ENCODE assay signal across 20 mouse cellular contexts in the genomic region with DNA sequence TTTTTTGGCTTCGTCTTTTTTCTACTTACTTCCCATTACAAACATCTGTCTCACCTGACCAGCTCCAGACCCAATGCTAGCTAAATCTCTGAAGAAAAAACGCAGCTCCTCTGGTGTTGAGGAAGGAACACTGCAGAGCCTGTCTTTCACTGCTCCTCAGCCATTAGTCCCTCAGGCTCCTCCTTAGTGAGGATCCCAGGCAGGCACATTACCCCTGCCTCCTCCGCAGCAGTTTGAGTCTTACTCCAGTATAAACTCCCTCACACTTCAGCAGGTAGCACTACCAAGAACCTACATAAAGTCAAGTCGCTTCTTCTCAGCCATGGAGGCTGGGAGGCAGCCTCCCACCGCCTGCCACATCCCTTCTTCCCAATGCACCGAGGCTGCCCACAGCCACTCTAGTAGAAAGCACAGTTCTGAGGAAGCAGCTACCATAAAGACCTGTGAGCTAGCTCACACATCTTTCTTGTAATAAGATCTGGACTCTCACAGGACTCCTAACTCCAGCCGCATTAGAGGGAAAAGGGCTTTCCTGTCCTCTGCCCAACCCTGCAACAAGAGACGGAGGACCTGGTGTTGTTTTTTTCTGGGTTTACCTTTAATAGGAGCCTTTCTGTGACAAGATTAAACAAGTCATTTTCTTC. TPM values are rescaled to one million over a fixed set of nuclear protein-coding genes. Genes with fewer than 3 reads are reported as not detected.
A peak's percentile ranks its signal among the peaks of the same experiment; 100 is the strongest.
DNase-seq lines count a peak whose midpoint lies in the region; ATAC-seq lines count a peak whose summit lies in the region.
"Had no signal": no experiment of that assay in that cellular context is flagged by ENCODE, and none has a peak within 500 bp of the region (broad histone marks: within the 10 kb centered on the region; RNA-seq: fewer than 3 reads in every experiment).

No protein-coding gene starts in this region.

- no peak overlapping the region for H3K4me3 ChIP-seq in embryonic facial prominence, embryonic 12.5 days
- no peak overlapping the region for H3K4me3 ChIP-seq in limb, embryonic 15.5 days
- H3K4me3 ChIP-seq in midbrain, embryonic 14.5 days (replicated peaks; ENCODE audit: low read depth, low read length) = no peak overlapping the region
- H3K4me3 ChIP-seq in forebrain, embryonic 12.5 days (replicated peaks) = no peak overlapping the region
- H3K4me3 ChIP-seq: erythroblast, embryonic 14.5 days; gastrocnemius, adult 2 months; heart, adult 2 months; layer of hippocampus, adult 2 months; megakaryocyte, embryonic 14.5 days had no signal

- H3K4me1 ChIP-seq in embryonic facial prominence, embryonic 12.5 days = peaks cover 4% of the 10 kb centered on the region; the same call in 1 of the 2 replicates
- H3K4me1 ChIP-seq in limb, embryonic 15.5 days = peaks cover 4% of the 10 kb centered on the region
- H3K4me1 ChIP-seq in midbrain, embryonic 14.5 days (ENCODE audit: control insufficient read depth, insufficient read depth, low read length) = no peaks in the 10 kb centered on the region
- H3K4me1 ChIP-seq in forebrain, embryonic 12.5 days = no peaks in the 10 kb centered on the region

- H3K27me3 ChIP-seq in embryonic facial prominence, embryonic 12.5 days = no peaks in the 10 kb centered on the region
- no peaks in the 10 kb centered on the region for H3K27me3 ChIP-seq in limb, embryonic 15.5 days
- H3K27me3 ChIP-seq in midbrain, embryonic 14.5 days (ENCODE audit: control insufficient read depth, insufficient read depth, low read length) = no peaks in the 10 kb centered on the region
- no peaks in the 10 kb centered on the region for H3K27me3 ChIP-seq in forebrain, embryonic 12.5 days
- H3K27me3 ChIP-seq: megakaryocyte, embryonic 14.5 days had no signal

- no peak for DNase-seq in frontal cortex, postnatal 36 days (ENCODE audit: low spot score in 2 of 2)
- peak; percentile 30 for DNase-seq in right cerebral cortex, adult 18-20 months
- DNase-seq in right cerebral cortex, postnatal 14 days = no peak
- DNase-seq in midbrain, embryonic 14.5 days = no peak
- DNase-seq: adrenal gland, postnatal 25 days; cerebellum, adult 2 months; gastrocnemius, adult 2 months; heart, adult 2 months; kidney, adult 18-20 months; lung, postnatal 14 days had no signal

- H3K9me3 ChIP-seq in embryonic facial prominence, embryonic 12.5 days = no peaks in the 10 kb centered on the region
- H3K9me3 ChIP-seq in limb, embryonic 15.5 days = no peaks in the 10 kb centered on the region
- no peaks in the 10 kb centered on the region for H3K9me3 ChIP-seq in midbrain, embryonic 14.5 days (ENCODE audit: control insufficient read depth, low read length)
- H3K9me3 ChIP-seq in forebrain, embryonic 12.5 days = no peaks in the 10 kb centered on the region
- H3K9me3 ChIP-seq: megakaryocyte, embryonic 14.5 days had no signal

- no peaks in the 10 kb centered on the region for H3K36me3 ChIP-seq in embryonic facial prominence, embryonic 12.5 days
- peaks cover 9% of the 10 kb centered on the region; the same call in 1 of the 2 replicates for H3K36me3 ChIP-seq in limb, embryonic 15.5 days
- peaks cover 12% of the 10 kb centered on the region for H3K36me3 ChIP-seq in midbrain, embryonic 14.5 days (ENCODE audit: control insufficient read depth, insufficient read depth, low read length)
- peaks cover 14% of the 10 kb centered on the region for H3K36me3 ChIP-seq in forebrain, embryonic 12.5 days (replicated peaks)

- H3K4me2 ChIP-seq in embryonic facial prominence, embryonic 12.5 days (replicated peaks) = peak overlapping the region; percentile 15; the same call in 1 of the 2 replicates
- no peak overlapping the region for H3K4me2 ChIP-seq in limb, embryonic 15.5 days
- H3K4me2 ChIP-seq in midbrain, embryonic 14.5 days (ENCODE audit: low read length) = no peak overlapping the region
- no peak overlapping the region for H3K4me2 ChIP-seq in forebrain, embryonic 12.5 days
- H3K4me2 ChIP-seq: hindbrain, embryonic 14.5 days had no signal

- H3K9ac ChIP-seq in embryonic facial prominence, embryonic 12.5 days = no peak overlapping the region
- no peak overlapping the region for H3K9ac ChIP-seq in limb, embryonic 15.5 days
- H3K9ac ChIP-seq in midbrain, embryonic 14.5 days (replicated peaks; ENCODE audit: low read length) = no peak overlapping the region
- no peak overlapping the region for H3K9ac ChIP-seq in forebrain, embryonic 12.5 days
- H3K9ac ChIP-seq: hindbrain, embryonic 14.5 days had no signal

- 43% methylated on average over 8 of the region's 8 CpGs for WGBS in embryonic facial prominence, embryonic 12.5 days
- 56% methylated on average over 8 of the region's 8 CpGs for WGBS in limb, embryonic 15.5 days
- 90% methylated on average over 8 of the region's 8 CpGs for WGBS in midbrain, embryonic 14.5 days
- 85% methylated on average over 8 of the region's 8 CpGs for WGBS in forebrain, embryonic 12.5 days

- peak overlapping the region; percentile 81 for H3K27ac ChIP-seq in embryonic facial prominence, embryonic 12.5 days
- H3K27ac ChIP-seq in limb, embryonic 15.5 days = peak overlapping the region; percentile 27; the same call in 1 of the 2 replicates
- H3K27ac ChIP-seq in midbrain, embryonic 14.5 days (replicated peaks; ENCODE audit: low read depth, low read length) = no peak overlapping the region
- H3K27ac ChIP-seq in forebrain, embryonic 12.5 days = no peak overlapping the region
- H3K27ac ChIP-seq: gastrocnemius, adult 2 months; heart, adult 2 months; hindbrain, embryonic 14.5 days; layer of hippocampus, adult 2 months had no signal

- ATAC-seq in frontal cortex, adult (ENCODE audit: low TSS enrichment) = peak; percentile 84
- peak; percentile 79 for ATAC-seq in embryonic facial prominence, embryonic 12.5 days (ENCODE audit: insufficient number of reproducible peaks, insufficient read depth, low FRiP score, low TSS enrichment)
- ATAC-seq in limb, embryonic 15.5 days (ENCODE audit: insufficient number of reproducible peaks, low FRiP score, low TSS enrichment, low read depth) = no peak
- no peak for ATAC-seq in midbrain, embryonic 14.5 days (ENCODE audit: low FRiP score, low TSS enrichment)
- ATAC-seq in forebrain, embryonic 12.5 days (ENCODE audit: low FRiP score) = no peak
- ATAC-seq: forebrain, embryonic 16.5 days; midbrain, embryonic 16.5 days had no signal

RNA-seq across cellular contexts. Expression of a gene that starts 9.3 kb away (rescaled TPM):
- polyA plus RNA-seq in embryonic facial prominence, embryonic 12.5 days (2016; fragmentation: Nextera tagmentation; extraction: Ambion mirVana) = 39.2 and 40.5 TPM in 2 replicates
- 30.7 and 30.9 TPM in 2 replicates for polyA plus RNA-seq in limb, embryonic 15.5 days (2015; fragmentation: Nextera tagmentation; extraction: Ambion mirVana)
- 31.7 and 34.6 TPM in 2 replicates for polyA plus RNA-seq in midbrain, embryonic 14.5 days (2014; fragmentation: Nextera tagmentation; extraction: Ambion mirVana)
- 30.3 and 31.6 TPM in 2 replicates for polyA plus RNA-seq in forebrain, embryonic 12.5 days (2016; fragmentation: Nextera tagmentation; extraction: Ambion mirVana)

Comparison
In these comparisons a context has a peak if more than half of its experiments do, and no peak if none do; other contexts are left out.
1. ATAC-seq: peak in frontal cortex, adult (single experiment) and embryonic facial prominence, embryonic 12.5 days (single experiment); none in limb, embryonic 15.5 days (single experiment), midbrain, embryonic 14.5 days (single experiment) and forebrain, embryonic 12.5 days (single experiment).
2. H3K27ac ChIP-seq: peak in embryonic facial prominence, embryonic 12.5 days (single experiment) and limb, embryonic 15.5 days (single experiment); none in midbrain, embryonic 14.5 days (single experiment) and forebrain, embryonic 12.5 days (single experiment).